Mouse (Mus musculus): ENCODE measurements around the gene Tnfsfm13. TPM values are rescaled to one million over a fixed set of nuclear protein-coding genes. Genes with fewer than 3 reads are reported as not detected.

Tnfsfm13 gene
- polyA plus RNA-seq, 1 experiment from 2014 or later = 1.1 TPM

- Histone ChIP-seq H3K27ac (ENCODE audit: low read length) (peak within 1 kb of the TSS; percentile 97), H3K4me2 (ENCODE audit: low read depth, low read length) (peak within 1 kb of the TSS; percentile 78), H3K9ac (ENCODE audit: low read depth, low read length) (peak within 1 kb of the TSS; percentile 98), H3K36me3 (ENCODE audit: control insufficient read depth, insufficient read depth) (peaks cover 64% of the 10 kb centered on the region), H3K4me1 (ENCODE audit: control insufficient read depth, low read depth, low read length) (peaks cover 22% of the 10 kb centered on the region), H3K9me3 (replicated peaks; ENCODE audit: control insufficient read depth, low read length) (no peaks in the 10 kb centered on the region), H3K27me3 (ENCODE audit: control insufficient read depth, insufficient read depth, low read depth, low read length) (no peaks in the 10 kb centered on the region), H3K4me3 (ENCODE audit: low read depth, low read length) (peak within 1 kb of the TSS; percentile 97)
- peak; percentile 95 for ATAC-seq (ENCODE audit: low read depth)
- WGBS (ENCODE audit: insufficient replicate concordance) = under 1% methylated on average over 36 of the region's 36 CpGs
Observed at GRCm38 (mm10) chr11:69672211-69672706, 23.6 kb downstream of the Tnfsfm13 start, which contains the start of gene Eif4a1. Gene Eif4a1, minus strand, starts transcription at chr11:69672423.

GRCm38 (mm10) chr11:69671726-69672124 is 24.2 kb downstream of the Tnfsfm13 start:
- Histone ChIP-seq H3K9me3 (replicated peaks; ENCODE audit: control insufficient read depth, low read length) (no peaks in the 10 kb centered on the region), H3K27ac (ENCODE audit: low read length) (peak overlapping the region; percentile 97), H3K9ac (ENCODE audit: low read depth, low read length) (peak overlapping the region; percentile 98), H3K4me2 (ENCODE audit: low read depth, low read length) (peak overlapping the region; percentile 78), H3K4me3 (ENCODE audit: low read depth, low read length) (peak overlapping the region; percentile 97), H3K27me3 (ENCODE audit: control insufficient read depth, insufficient read depth, low read depth, low read length) (no peaks in the 10 kb centered on the region), H3K36me3 (ENCODE audit: control insufficient read depth, insufficient read depth) (peaks cover 63% of the 10 kb centered on the region), H3K4me1 (ENCODE audit: control insufficient read depth, low read depth, low read length) (peaks cover 22% of the 10 kb centered on the region)
- under 1% methylated on average over 43 of the region's 43 CpGs for WGBS (ENCODE audit: insufficient replicate concordance)
- ATAC-seq (ENCODE audit: low read depth) = no peak

- Histone ChIP-seq H3K27me3 (ENCODE audit: control insufficient read depth, insufficient read depth, low read depth, low read length) (no peaks in the 10 kb centered on the region), H3K4me1 (ENCODE audit: control insufficient read depth, low read depth, low read length) (peaks cover 22% of the 10 kb centered on the region), H3K27ac (ENCODE audit: low read length) (peak overlapping the region; percentile 97), H3K36me3 (ENCODE audit: control insufficient read depth, insufficient read depth) (peaks cover 62% of the 10 kb centered on the region), H3K4me3 (ENCODE audit: low read depth, low read length) (peak overlapping the region; percentile 97), H3K9me3 (replicated peaks; ENCODE audit: control insufficient read depth, low read length) (no peaks in the 10 kb centered on the region), H3K4me2 (ENCODE audit: low read depth, low read length) (peak overlapping the region; percentile 78), H3K9ac (ENCODE audit: low read depth, low read length) (peak overlapping the region; percentile 98)
- WGBS (ENCODE audit: insufficient replicate concordance) = under 1% methylated on average over 55 of the region's 61 CpGs
- ATAC-seq (ENCODE audit: low read depth) = peak; percentile 68
Observed at GRCm38 (mm10) chr11:69670786-69671725, 24.8 kb downstream of the Tnfsfm13 start.

GRCm38 (mm10) chr11:69666665-69667005 is 29.3 kb downstream of the Tnfsfm13 start:
- no peak overlapping the region for H3K4me3 ChIP-seq (ENCODE audit: low read depth, low read length)
- 76% methylated on average over 3 of the region's 3 CpGs for WGBS (ENCODE audit: insufficient replicate concordance)
- no peak overlapping the region for H3K27ac ChIP-seq (ENCODE audit: low read length)
- H3K4me2 ChIP-seq (ENCODE audit: low read depth, low read length) = no peak overlapping the region
- no peak overlapping the region for H3K9ac ChIP-seq (ENCODE audit: low read depth, low read length)
- peaks cover 28% of the 10 kb centered on the region for H3K4me1 ChIP-seq (ENCODE audit: control insufficient read depth, low read depth, low read length)
- ATAC-seq (ENCODE audit: low read depth) = no peak
- no peaks in the 10 kb centered on the region for H3K9me3 ChIP-seq (replicated peaks; ENCODE audit: control insufficient read depth, low read length)
- H3K27me3 ChIP-seq (ENCODE audit: control insufficient read depth, insufficient read depth, low read depth, low read length) = no peaks in the 10 kb centered on the region
- H3K36me3 ChIP-seq (ENCODE audit: control insufficient read depth, insufficient read depth) = peaks cover 45% of the 10 kb centered on the region

- Histone ChIP-seq H3K4me1 (ENCODE audit: control insufficient read depth, low read depth, low read length) (peaks cover 33% of the 10 kb centered on the region), H3K9me3 (replicated peaks; ENCODE audit: control insufficient read depth, low read length) (no peaks in the 10 kb centered on the region), H3K36me3 (ENCODE audit: control insufficient read depth, insufficient read depth) (peaks cover 45% of the 10 kb centered on the region), H3K4me3 (ENCODE audit: low read depth, low read length) (no peak within 1 kb of the TSS), H3K27ac (ENCODE audit: low read length) (peak within 1 kb of the TSS; percentile 45), H3K27me3 (ENCODE audit: control insufficient read depth, insufficient read depth, low read depth, low read length) (no peaks in the 10 kb centered on the region), H3K4me2 (ENCODE audit: low read depth, low read length) (no peak within 1 kb of the TSS; the same call in 1 of the 2 replicates), H3K9ac (ENCODE audit: low read depth, low read length) (no peak within 1 kb of the TSS)
- 22% methylated on average over 7 of the region's 7 CpGs for WGBS (ENCODE audit: insufficient replicate concordance)
- no peak for ATAC-seq (ENCODE audit: low read depth)
Observed at GRCm38 (mm10) chr11:69665961-69666664, 29.8 kb downstream of the Tnfsfm13 start, which contains the start of gene Cd68. Gene Cd68, minus strand, starts transcription at chr11:69666153.

GRCm38 (mm10) chr11:69665457-69665960 is 30.4 kb downstream of the Tnfsfm13 start:
- Histone ChIP-seq H3K9me3 (replicated peaks; ENCODE audit: control insufficient read depth, low read length) (no peaks in the 10 kb centered on the region), H3K9ac (ENCODE audit: low read depth, low read length) (no peak overlapping the region), H3K36me3 (ENCODE audit: control insufficient read depth, insufficient read depth) (peaks cover 42% of the 10 kb centered on the region), H3K4me2 (ENCODE audit: low read depth, low read length) (no peak overlapping the region; the same call in 1 of the 2 replicates), H3K27ac (ENCODE audit: low read length) (peak overlapping the region; percentile 45), H3K27me3 (ENCODE audit: control insufficient read depth, insufficient read depth, low read depth, low read length) (no peaks in the 10 kb centered on the region), H3K4me3 (ENCODE audit: low read depth, low read length) (no peak overlapping the region), H3K4me1 (ENCODE audit: control insufficient read depth, low read depth, low read length) (peaks cover 34% of the 10 kb centered on the region)
- no peak for ATAC-seq (ENCODE audit: low read depth)
- WGBS (ENCODE audit: insufficient replicate concordance) = 64% methylated on average over 9 of the region's 9 CpGs

GRCm38 (mm10) chr11:69664841-69665240 is 31.1 kb downstream of the Tnfsfm13 start:
- WGBS (ENCODE audit: insufficient replicate concordance) = 85% methylated on average over 7 of the region's 7 CpGs

GRCm38 (mm10) chr11:69663795-69664194 is 32.1 kb downstream of the Tnfsfm13 start:
- Histone ChIP-seq H3K4me2 (ENCODE audit: low read depth, low read length) (peak overlapping the region; percentile 86; the same call in 1 of the 2 replicates), H3K4me1 (ENCODE audit: control insufficient read depth, low read depth, low read length) (peaks cover 22% of the 10 kb centered on the region), H3K27ac (ENCODE audit: low read length) (no peak overlapping the region; the same call in 1 of the 2 replicates), H3K27me3 (ENCODE audit: control insufficient read depth, insufficient read depth, low read depth, low read length) (no peaks in the 10 kb centered on the region), H3K36me3 (ENCODE audit: control insufficient read depth, insufficient read depth) (peaks cover 25% of the 10 kb centered on the region), H3K9ac (ENCODE audit: low read depth, low read length) (no peak overlapping the region), H3K9me3 (replicated peaks; ENCODE audit: control insufficient read depth, low read length) (no peaks in the 10 kb centered on the region), H3K4me3 (ENCODE audit: low read depth, low read length) (no peak overlapping the region)
- 72% methylated on average over 6 of the region's 6 CpGs for WGBS (ENCODE audit: insufficient replicate concordance)
- ATAC-seq (ENCODE audit: low read depth) = no peak

More at GRCm38 (mm10) chr11:69664841-69665240, 31.1 kb downstream of the Tnfsfm13 start:
- Histone ChIP-seq H3K4me3 (ENCODE audit: low read depth, low read length) (no peak overlapping the region), H3K27me3 (ENCODE audit: control insufficient read depth, insufficient read depth, low read depth, low read length) (no peaks in the 10 kb centered on the region), H3K4me1 (ENCODE audit: control insufficient read depth, low read depth, low read length) (peaks cover 28% of the 10 kb centered on the region), H3K9ac (ENCODE audit: low read depth, low read length) (no peak overlapping the region), H3K9me3 (replicated peaks; ENCODE audit: control insufficient read depth, low read length) (no peaks in the 10 kb centered on the region), H3K27ac (ENCODE audit: low read length) (0 out of 2 replicates have a peak overlapping the region, but pooled peaks have one; percentile 31), H3K4me2 (ENCODE audit: low read depth, low read length) (no peak overlapping the region), H3K36me3 (ENCODE audit: control insufficient read depth, insufficient read depth) (peaks cover 35% of the 10 kb centered on the region)
- ATAC-seq (ENCODE audit: low read depth) = no peak
